Mouse (Mus musculus) layer of hippocampus, adult 9-11 months (tissue): Measurements from ENCODE around the gene Eef1akmt3.
"Not testable (repeated sequence)": the region's sequence is repeated elsewhere in the genome, so short reads cannot be mapped to it uniquely, and the experiment has no call there.

Experiments
- DNase-seq: peaks from one replicate; pipeline ENCODE4 v3.0.0; 2022

Gene Eef1akmt3

DNA sequence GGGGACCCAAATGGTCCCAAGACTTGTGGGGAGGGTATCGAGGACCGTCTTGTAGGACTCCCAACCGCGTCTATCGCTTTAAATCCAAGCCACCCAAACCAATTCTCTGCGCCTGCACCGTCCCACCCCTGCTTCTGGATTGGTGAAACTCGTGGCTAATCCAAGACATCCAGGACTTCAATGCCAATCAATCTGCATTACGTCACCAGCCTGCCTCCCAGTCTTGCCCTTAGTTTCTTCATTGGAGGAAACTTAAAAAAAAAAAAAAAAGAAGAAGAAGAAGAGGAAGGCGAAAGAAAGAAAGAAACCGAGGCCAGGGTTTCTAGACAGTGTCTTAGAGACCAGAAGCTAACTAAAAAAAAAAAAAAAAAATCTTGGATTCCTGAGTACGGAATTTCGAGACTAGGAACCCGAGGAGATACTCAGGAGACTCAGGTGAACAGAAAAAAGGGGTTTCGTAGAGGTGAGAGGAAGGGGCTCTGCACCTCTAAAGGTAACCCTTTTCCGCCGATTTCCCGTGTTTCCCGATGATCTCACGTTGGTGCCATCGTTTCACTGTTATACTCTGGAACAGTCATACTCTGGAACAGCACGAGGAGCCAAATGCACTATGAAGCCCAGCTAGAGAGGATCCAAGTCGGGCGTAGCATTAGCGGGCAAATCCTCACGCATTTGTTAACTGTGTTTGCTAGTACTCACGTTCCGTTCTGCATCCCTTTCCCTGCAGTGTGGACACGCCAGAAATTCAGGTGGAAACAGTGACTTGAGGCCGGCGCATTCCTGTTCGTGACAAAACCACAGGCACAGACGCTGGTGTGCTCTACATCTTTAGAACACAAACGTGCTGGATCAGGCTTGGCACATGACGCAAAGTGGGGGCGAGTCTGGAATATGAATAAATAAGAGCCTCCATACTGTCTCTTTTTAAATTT lies 29.1 kb upstream of the Eef1akmt3 start, which contains the start of gene Tspan31:
Tspan31 (minus strand) TSS at position 75 of the 932 bp plus-strand sequence.
- DNase-seq: peak; percentile 97

DNA sequence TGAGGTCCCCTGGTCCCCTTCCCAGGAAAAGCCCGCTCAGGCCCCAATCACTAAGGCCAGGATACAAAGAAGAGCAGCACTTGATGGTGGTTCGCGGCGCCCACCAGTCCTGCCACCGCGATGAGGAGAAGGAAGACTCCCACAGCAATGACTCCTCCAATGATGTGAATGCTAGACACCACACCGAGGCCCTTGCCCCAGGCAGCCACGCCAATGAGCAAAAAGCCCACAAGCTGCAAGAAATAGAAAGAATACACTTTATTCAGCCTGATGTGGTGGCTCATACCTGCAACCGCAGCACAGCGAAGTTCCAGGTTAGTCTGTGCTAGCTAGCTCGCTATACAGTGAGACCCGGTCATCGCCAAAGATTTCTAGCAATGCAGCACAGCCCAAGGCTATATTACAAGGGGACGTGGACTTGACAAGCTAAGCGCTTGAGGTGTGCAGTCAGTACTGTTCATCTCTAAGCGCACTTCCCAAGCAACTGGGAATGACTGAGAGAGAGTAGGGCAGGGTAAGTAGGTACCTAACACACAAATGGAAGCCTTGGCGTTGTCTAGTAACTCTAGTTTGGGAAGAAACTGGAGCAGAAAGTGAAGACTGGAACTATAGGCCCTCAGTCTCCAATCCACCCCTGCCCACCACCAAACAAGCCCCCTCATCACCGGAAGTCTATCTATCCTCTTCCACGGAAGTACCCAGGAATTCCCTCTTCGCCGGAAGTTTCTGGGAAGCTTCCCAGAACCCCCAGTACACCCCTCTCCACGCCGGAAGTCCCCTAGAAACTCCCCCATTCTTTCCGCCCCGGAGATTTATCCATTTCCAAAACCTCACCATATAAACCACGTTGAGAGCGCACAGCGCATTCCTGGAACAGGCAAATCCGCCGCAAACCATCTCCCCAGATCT lies 28.2 kb upstream of the Eef1akmt3 start:
- DNase-seq: no peak

DNA sequence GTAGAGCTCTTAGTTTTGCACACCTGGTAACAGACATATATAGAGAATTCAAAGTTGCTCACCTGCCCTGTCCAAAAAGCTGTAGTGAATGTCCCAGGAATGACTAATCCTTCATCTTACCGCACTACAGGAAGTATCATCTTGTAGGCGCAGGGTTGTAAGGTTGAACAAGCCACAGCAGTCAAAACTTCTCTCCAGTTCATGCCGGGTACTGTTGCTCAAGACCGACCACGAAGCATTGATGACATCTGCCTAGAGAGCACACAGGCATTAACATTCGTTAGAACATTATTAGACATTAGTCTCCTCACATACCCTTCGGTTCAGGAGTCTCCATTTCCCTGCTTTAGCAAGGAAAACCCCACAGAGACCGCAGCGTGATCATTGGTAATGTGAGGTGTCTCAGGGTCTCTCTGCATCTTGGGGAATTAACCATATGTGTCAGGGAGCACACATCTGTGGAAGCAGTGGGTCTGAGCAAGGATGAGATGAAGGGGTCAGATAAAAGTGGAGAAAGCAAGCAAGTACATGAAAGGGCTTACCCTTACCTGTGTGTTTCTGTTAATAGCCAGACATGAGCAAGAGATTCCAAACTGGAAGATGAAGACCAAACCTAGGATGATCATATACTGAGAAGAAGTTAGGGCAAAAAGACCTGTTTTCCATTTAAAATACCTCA lies 27.2 kb upstream of the Eef1akmt3 start:
- no peak for DNase-seq

DNA sequence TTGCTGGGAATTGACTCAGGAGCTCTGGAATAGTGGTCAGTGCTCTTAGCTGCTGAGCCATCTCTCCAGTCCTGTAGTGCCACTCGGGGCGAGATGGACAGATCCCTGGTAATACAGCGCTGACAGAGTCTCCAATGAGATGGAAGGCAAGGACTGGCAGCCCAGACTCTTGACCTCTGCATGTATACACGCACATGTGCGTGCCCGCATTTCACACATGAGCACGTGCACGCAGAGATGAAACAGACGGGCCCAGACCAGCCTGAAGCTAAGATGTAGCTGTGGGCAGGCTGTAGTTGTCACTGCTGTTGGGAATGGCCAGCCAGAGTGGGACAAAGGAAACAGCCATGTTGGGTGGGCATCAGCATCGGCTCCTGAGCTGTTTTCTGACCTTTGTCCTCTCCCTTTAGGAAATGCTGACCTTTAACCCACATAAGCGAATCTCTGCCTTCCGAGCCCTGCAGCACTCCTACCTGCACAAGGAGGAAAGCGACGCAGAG lies 25.3 kb upstream of the Eef1akmt3 start:
- DNase-seq: no peak

DNA sequence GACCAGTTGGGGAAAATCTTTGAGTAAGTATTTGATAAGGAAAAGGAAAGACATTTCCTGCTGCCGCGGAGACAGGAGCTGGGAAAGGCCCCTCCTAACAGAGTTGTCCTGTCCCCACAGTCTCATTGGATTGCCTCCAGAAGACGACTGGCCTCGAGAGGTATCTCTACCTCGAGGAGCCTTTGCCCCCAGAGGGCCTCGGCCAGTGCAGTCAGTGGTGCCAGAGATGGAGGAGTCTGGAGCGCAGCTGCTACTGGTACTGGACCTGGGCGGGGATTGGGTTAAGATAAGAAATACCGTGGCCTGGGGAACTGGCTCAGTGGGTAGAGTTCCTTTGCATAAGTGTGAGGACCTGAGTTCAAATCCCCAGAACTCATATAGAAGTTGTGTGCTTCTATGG lies 24.7 kb upstream of the Eef1akmt3 start:
- no peak for DNase-seq

DNA sequence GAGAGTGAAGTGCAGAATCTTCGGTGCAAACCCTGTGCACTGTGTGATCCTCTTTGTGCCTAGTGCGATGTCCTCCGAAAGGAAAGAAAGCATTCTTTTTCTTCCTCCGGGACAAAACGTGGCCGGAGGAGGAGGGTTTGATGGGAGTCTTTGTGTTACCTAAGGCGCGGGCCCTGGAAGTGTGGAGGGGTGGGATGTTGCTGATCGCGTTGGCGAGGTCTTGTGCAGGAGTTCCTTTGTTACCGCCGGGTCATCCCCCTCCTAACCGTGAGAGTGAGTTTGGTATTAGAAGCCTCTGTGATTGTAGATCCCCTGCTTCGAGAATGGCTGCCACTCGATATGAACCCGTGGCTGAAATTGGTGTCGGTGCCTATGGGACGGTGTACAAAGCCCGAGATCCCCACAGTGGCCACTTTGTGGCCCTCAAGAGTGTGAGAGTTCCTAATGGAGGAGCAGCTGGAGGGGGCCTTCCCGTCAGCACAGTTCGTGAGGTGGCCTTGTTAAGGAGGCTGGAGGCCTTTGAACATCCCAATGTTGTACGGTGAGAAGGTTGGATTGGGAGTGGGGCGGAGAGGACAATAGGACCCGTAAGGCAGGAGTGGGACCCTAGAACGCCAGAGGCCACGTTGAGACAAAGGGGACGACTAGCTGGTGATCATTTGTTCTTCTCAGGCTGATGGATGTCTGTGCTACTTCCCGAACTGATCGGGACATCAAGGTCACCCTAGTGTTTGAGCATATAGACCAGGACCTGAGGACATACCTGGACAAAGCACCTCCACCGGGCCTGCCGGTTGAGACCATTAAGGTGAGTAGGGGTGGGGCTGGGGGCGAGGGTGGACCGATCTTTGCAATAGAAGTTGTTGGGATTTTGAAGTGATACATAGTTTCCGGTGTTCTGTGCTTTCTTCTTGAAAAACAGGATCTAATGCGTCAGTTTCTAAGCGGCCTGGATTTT lies 22.9 kb upstream of the Eef1akmt3 start:
- no peak for DNase-seq

DNA sequence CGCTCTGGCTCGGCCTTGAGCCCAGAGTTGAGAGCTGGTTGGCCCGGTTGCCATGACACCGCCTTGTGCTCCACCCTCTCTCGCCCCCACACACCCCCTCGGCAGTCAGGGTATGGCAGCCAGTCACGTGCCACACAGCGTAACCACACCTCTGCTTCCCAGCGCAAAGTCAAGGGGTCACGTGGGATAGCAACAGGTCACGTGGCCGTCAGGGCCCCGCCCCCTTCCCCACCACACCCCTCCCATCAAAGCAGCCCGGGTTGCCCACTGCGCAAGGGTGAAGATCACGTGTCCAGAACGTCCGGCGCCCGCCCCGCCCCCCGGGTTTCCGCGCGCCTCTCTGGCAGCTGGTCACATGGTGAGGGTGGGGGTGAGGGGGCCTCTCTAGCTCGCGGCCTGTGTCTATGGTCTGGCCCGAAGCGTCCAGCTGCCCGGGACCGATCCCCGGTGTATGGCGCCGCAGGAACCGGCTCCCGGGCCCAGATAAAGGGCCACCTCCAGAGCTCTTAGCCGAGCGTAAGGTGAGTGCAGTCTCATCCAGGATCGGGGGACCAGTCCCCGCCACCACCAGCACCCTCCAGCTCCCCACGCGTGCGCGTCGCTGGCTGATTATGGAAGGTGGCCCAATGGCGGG lies 22.0 kb upstream of the Eef1akmt3 start, which contains the start of gene Cdk4:
Cdk4 (plus strand) TSS at position 296 of the 634 bp plus-strand sequence.
- peak; percentile 99 for DNase-seq

DNA sequence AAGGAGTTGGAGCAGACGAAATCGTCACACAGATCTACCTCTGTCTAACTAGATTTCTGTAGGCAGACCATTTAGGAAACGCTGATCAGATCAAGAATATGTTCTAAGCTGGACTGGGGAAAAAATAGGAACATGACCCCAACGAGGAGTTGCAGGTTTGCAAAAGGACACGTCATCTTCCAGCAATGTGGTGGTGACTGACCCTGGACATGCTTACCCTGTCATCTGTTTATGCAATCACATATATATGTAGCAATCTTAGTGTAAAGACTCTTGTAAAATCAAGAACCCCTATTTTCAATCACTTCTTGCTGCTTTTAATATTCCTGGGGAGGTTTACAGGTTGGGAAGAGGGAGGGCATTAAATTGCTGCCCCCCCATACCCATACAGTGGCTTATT lies 21.2 kb upstream of the Eef1akmt3 start:
- DNase-seq: no peak

DNA sequence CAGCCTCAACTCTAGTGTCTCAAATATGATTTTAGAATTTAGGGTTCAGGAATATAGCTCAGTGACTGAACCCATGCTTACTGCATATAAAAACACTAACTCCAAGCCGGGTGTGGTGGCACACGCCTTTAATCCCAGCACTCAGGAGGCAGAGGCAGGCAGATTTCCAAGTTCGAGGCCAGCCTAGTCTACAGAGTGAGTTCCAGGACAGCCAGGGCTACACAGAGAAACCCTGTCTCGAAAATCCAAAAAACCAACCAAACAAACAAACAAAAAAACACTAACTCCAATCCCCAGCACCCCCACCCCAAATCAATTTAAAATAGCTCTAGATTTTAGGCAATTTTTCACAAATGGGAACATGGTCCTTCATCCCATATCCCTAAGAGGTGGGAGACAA lies 20.8 kb upstream of the Eef1akmt3 start:
- not testable (repeated sequence) for DNase-seq

DNA sequence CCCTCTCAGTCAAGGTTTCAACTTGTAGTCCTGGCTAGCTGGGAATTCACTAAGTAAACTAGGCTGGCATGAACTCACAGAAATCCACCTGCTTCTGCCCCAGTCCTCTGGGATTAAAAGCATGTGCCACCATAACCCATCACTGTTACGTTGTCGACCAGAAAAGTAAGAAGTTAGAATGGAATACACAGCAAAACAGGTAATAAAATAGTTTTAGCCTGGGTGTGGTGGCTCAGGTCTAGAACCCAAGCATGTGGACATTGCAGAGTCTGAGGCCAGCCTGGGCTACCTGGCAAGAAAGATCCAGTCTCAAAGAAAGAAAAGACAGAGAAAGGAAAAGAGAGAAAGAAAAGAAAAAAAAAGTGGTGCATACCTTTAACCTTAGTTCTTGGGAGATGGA lies 20.2 kb upstream of the Eef1akmt3 start:
- no peak for DNase-seq

DNA sequence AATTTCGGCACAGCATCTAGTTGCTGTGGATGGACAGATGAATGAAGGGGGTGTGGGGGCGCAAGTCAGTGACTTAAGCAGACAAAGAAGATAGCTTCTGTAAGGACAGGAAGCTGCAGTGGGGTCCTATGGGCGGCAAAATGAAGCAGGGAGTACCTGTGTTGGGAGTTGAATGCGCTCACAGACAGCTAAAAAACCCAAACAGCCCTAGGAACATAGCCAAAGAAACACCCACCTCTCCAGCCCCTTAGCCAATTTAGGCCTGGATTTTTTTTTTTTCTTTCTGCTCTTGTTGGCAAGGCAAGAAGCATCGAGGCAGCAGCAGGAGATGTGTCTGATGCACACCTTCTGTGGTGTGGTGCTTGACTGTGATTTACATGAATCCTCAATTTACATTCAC lies 19.8 kb upstream of the Eef1akmt3 start:
- DNase-seq: no peak

DNA sequence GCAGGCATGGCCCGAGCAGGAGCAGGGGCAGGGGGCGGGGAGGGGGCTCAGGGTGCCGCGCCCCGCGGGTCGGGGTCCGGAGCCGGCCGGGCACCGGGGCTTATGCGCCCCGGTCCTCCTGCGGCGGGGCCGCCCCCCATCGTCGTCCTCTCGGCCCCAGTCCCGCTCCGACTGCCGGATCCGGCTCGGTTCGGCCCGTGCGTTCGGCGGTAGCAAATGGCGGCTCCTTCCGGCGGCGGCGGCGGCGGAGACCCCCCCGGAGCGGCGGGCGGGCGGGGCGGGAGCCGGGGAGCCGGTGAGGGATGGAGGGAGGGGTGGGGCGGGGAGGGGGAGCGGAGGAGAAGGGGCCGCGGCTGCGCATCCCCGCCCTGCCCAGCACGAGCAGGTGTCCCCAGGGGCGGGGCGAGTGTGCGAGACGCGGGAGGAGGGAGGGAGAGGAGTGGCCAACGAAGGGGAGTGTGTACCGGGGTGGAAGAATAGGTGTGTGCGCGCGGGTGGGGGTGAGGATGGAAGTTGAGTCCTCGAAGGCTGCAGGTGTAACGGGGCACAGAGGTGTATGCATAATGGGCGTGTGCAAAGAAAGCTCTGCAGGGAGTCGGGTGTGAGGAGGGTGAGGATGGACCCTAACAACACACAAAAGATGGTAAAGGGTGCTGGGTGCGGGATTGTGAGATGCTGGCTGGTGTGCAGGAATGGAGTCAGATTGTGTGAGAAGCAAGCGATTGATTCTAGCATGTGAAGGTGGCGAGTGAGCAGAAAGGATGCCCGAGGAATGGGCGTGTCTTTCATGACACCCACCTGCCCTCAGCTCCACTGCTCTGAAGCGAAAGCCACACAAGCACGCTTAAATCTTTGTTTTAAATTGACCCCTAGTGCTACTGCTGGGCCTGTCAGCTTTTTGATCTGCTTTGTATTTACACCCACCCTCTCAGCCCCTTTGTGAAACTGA lies 18.9 kb upstream of the Eef1akmt3 start, which contains the start of gene March9:
March9 (minus strand) TSS at position 217 of the 949 bp plus-strand sequence.
- DNase-seq: peak; percentile 83

DNA sequence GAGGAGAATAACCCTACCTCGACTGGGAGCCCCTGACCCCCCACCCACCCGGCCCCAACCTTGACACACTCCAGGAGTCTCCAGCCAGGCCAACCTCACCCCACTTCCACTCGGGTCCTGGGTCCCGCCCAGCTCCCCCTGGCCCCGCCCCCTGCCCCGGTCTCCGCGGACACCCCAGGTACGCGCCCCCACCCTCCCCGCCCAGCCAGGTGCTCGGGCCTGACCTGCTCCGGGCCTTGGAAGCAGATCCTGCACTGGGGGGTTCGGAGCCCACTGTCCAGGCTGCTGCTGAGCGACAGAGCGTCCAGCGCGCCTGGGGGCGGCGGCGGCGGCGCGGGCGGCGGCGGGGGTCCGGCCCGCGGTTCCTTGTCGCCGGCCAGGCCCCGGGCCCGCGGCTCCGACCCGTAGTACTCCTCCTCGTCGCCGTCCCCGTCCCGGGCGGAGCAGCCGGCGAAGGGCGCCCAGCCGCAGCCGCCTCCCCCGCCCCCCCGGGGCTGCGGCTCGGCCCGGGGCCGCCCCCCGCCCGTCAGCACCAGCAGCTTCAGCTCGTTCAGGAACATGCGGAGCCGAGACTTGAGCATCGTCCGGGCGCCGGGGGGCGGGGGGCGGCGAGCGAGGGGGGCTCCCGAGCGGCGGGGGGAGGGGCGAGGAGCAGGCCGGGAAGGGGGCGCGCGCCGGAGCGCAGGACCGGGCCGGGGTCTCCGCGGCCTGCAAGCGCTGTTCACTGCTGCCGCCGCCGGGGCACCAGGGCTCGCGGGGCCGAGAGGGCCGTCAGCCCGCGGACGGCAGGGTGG lies 18.1 kb upstream of the Eef1akmt3 start:
- DNase-seq: no peak

DNA sequence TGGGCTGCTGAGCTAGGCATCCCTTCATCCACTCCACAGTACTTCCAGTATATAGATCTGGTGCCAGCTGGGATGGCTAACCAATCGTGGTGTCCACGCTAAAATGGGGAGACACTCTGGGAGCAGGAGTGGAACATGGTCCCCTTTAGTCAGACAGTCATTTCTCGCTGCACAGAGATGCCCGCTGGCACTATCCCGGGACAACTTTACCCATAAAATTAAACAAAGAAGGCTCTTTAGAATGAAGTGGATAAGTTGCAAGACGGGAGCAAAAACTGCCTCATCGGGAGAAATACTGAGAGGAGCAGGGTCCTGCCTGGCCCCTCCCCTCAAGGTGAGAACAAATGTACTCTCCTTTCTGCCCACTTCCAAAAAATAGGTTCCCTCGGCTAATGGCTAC lies 17.4 kb upstream of the Eef1akmt3 start:
- no peak for DNase-seq

DNA sequence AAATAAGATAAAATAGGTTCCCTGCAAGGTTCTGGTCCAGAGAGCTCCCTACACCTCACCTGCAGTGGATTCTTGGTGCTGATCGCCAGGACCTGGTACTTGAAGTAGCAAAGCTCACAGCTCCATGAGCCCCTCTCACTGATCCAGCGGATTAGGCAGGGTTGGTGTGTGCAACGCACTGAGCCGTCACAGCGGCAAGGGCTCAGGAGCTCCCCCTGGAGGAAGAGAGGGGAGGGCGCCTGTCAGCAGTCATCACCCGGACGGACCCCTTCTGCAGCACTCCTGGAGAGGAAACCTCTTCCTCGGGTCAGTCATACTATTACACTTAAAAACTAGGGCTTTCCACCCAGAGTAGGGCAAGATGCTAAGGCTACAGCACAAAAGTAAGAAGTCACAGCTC lies 16.8 kb upstream of the Eef1akmt3 start:
- no peak for DNase-seq

DNA sequence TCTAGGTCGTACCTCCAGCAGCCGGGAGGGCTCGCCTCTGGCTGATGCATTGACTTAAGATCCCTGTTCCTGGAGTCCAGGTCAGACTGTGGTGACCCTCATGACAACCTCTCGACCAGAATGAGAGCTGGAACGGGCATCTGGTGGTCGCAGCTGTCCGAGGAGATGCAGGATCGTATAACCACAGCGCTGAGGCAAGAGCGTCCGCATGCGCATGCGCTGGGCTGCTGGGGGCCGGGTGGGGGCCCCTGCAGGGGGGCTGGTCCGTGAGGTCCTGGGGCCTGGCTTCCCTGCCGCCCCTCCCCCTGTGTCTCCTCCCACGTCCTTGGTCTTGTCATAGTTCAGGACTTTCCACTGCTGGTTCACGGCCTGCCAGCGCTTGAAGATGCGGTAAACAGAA lies 15.2 kb upstream of the Eef1akmt3 start:
- no peak for DNase-seq

DNA sequence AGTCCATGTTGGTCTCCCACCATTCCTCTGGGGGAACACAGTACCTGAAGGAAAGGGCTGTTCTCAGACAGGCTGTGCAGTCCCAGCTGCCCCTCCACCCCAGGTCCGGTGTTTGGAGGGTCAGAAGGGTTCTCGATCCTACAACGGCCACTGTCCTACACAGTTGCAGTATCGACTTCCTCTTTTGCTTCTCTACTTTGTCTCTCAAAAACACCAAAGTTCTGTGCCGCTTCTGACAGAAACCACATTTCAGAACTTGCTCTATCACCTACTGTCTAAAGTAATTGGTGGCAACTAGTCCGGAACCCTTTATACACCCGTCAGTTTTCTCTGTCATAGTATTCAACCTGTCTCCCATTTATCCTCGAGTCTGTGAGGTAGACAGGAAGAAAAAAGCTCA lies 14.1 kb upstream of the Eef1akmt3 start:
- no peak for DNase-seq

DNA sequence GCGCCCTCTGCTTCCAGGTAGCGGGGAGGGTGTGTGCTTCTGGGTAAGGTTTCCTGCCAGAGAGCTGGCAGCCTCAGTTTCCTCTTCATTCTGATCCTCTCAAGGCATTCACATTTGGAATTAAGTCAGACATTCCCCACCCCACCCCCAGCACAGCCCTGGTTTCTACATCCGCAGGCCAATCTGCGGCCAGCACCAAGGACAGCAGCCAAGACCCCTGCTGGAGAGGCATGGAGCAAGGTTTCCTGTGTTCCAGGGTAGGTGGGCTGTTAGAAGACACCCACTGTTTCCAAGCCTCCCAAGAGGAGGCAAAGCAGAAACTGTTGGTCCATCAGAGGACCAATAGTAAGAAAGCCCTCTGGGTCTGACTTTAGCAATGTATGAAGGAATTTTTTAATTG lies 13.3 kb upstream of the Eef1akmt3 start:
- DNase-seq: no peak

DNA sequence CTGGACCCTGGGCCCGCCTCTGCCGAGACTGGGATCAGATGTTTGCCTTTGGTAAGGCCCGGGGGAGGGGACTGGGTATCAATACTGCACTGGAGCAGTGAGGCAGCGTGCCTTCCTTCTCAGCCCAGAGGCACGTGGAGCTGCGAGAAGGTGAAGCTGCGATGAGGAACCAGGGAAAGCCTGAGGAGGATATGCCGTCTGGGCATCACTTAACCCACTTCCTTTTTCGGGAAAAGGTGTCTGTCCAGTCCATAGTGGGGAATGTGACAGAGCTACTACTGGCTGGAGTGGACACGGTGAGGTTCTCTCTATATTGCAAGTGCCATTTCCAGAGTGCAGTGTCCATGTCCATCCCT lies 8.8 kb upstream of the Eef1akmt3 start:
- DNase-seq: no peak
